Mouse (Mus musculus) ES-Bruce4 (cell line): ENCODE results near the gene Rnf222. TPM values are rescaled to one million over a fixed set of nuclear protein-coding genes. Genes with fewer than 3 reads are reported as not detected.
A peak's percentile ranks its signal among the peaks of the same experiment; 100 is the strongest.

Source experiments
- H3K27ac ChIP-seq: 2 replicates; pipeline ENCODE4 v1.5.1; 2012; ENCODE audit warnings: low read length, inconsistent platforms; ENCODE audit not compliant: insufficient read depth
- H3K27me3 ChIP-seq: 2 replicates; pipeline ENCODE4 v1.6.1; 2012; ENCODE audit warnings: mild to moderate bottlenecking, low read length, inconsistent platforms; ENCODE audit not compliant: control insufficient read depth, poor library complexity, insufficient read depth, severe bottlenecking
- H3K36me3 ChIP-seq: 2 replicates; pipeline ENCODE4 v1.6.1; 2012; ENCODE audit warnings: inconsistent platforms, mild to moderate bottlenecking, low read length, moderate library complexity; ENCODE audit not compliant: control insufficient read depth, poor library complexity, insufficient read depth, severe bottlenecking
- H3K4me1 ChIP-seq: one replicate; pipeline ENCODE4 v1.8.1; 2011; ENCODE audit warnings: low read length; ENCODE audit not compliant: control insufficient read depth, insufficient read depth
- H3K4me3 ChIP-seq: 2 replicates; pipeline ENCODE4 v1.5.1; 2011; ENCODE audit warnings: low read depth, mild to moderate bottlenecking, low read length
- H3K9ac ChIP-seq: 2 replicates; pipeline ENCODE4 v1.6.1; 2012; ENCODE audit warnings: low read depth, mild to moderate bottlenecking, inconsistent platforms; ENCODE audit not compliant: poor library complexity, severe bottlenecking
- H3K9me3 ChIP-seq: replicated peaks from 2 replicates; pipeline ENCODE4 v1.6.1; 2012; ENCODE audit warnings: mild to moderate bottlenecking, low read length, inconsistent platforms; ENCODE audit not compliant: control insufficient read depth, poor library complexity, insufficient read depth, severe bottlenecking
- CTCF ChIP-seq: IDR thresholded peaks from one replicate; pipeline ENCODE4 v1.8.1; 2011; ENCODE audit warnings: low read depth, low read length
- EP300 ChIP-seq: IDR thresholded peaks from 2 replicates; pipeline ENCODE4 v1.6.1; 2011; ENCODE audit warnings: low read depth, low read length; ENCODE audit not compliant: insufficient read depth
- POLR2A ChIP-seq: IDR thresholded peaks from one replicate; pipeline ENCODE4 v1.8.1; 2011; ENCODE audit warnings: low read length; ENCODE audit not compliant: insufficient read depth
- polyA plus RNA-seq: library from polyadenylated mRNA; stranded (reverse); fragments of >200 nt; gene quantifications from 2 replicates; pipeline ENCODE4 v1.2.4, GENCODE M21; 2011; ENCODE audit warnings: low read depth; ENCODE audit not compliant: missing spikeins, insufficient read depth, insufficient read length

Rnf222 gene
- polyA plus RNA-seq, 1 experiment: not detected

DNA sequence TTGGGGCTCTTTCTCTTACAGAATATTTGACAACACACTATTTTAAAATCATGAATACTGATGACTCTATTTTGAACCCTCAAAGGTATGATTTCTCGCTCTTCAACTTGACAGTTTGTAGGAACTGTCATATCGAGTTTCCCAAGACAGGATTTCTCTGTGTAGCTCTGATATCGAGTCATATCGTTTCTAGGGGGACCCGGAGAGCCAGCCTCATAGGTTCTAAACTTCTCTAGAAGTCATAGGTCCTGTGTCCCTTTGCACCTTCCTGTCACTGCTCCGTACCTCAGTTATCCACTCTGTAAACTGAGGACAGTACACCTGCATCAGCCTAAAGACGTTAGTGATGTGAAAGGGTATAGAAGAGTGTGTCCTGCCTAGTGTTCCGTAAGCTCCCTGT lies 11.5 kb downstream of the Rnf222 start:
- Histone ChIP-seq H3K4me3 (no peak overlapping the region), H3K9ac (no peak overlapping the region), H3K27me3 (no peaks in the 10 kb centered on the region), H3K9me3 (no peaks in the 10 kb centered on the region), H3K36me3 (peaks cover 30% of the 10 kb centered on the region), H3K27ac (no peak overlapping the region), H3K4me1 (no peaks in the 10 kb centered on the region)
- TF ChIP-seq EP300 (no peak), CTCF (no peak), POLR2A (no peak)

DNA sequence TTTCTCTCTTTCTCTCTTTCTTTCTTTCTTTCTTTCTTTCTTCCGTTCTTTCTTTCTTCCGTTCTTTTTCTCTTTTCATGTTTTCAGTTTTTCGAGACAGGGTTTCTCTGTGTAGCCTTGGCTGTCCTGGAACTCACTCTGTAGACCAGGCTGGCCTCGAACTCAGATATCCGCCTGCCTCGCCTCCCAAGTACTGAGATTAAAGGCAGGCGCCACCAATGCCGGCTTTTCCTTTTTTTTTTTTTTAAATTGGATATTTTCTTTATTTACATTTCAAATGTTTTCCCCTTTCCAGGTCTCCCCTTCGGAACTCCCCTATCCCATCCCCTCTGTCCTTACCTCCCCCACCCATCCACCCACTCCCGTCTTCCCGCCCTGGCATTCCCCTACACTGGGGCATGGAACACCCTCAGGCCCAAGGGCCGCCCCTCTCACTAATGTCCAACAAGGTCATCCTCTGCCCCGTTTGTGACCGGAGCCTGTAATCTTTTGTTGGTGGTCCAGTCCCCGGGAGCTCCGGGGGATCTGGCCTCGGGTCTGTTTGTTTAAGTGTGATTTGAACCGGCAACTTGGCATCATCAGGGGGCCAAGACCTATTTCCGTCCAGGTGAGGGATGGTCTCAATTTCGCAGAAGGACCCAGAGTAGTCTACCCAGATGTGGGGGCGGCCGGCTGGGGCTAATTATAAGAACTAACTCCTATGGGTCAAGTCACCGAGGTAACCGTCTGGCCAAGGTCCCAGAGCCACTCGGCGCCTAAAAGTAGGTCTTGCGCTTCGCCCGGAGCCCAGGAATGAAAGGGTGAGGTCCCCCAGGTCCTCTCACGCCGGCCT lies 12.4 kb downstream of the Rnf222 start:
- H3K27ac ChIP-seq: no peak overlapping the region
- H3K27me3 ChIP-seq: no peaks in the 10 kb centered on the region
- no peaks in the 10 kb centered on the region for H3K4me1 ChIP-seq
- no peaks in the 10 kb centered on the region for H3K9me3 ChIP-seq
- H3K4me3 ChIP-seq: peak overlapping the region; percentile 57
- H3K36me3 ChIP-seq: peaks cover 40% of the 10 kb centered on the region
- peak overlapping the region; percentile 53 for H3K9ac ChIP-seq
- no peak for TF ChIP-seq POLR2A
- no peak for TF ChIP-seq CTCF
- TF ChIP-seq EP300: no peak

DNA sequence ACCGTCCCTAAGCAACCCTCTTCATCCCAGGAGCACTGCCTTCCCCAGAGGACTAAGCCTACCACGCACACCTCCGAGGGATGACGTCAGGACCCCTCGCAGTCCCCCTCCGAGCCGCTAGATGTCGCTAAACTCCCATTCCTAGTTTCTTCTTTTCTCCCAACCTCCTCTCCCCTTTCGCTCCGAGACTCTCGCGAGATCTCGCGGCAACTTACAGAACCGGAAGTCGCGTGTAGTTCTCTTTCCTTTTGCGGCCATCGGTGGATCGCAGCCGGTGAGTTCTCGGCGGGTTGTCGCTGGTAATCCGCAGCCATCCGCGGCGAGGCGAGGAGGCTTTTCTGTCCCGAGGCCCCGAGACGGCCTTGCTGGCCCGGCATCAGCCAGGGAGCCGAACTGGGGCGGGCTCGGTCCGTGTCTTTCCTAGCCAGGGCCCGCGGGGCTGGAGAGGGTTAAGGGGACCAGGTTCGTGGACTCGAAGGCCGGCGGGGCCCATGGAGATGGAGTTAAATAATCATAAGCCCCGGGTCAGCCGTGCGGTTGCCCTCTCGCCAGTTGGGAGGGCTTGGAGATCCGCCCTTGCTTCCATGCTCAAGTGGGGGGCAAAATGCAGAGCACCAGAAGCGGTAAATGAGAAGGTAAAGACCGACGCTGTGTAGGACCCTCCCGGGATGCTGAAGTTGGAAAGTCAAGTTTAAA lies 13.1 kb downstream of the Rnf222 start, which contains the start of gene Rpl26:
Gene Rpl26 (plus strand): TSS at position 233 of the 696 bp plus-strand sequence.
- Histone ChIP-seq H3K9me3 (no peaks in the 10 kb centered on the region), H3K27ac (peak within 1 kb of the TSS; percentile 68), H3K27me3 (no peaks in the 10 kb centered on the region), H3K4me3 (peak within 1 kb of the TSS; percentile 95), H3K9ac (peak within 1 kb of the TSS; percentile 96), H3K4me1 (no peaks in the 10 kb centered on the region), H3K36me3 (peaks cover 47% of the 10 kb centered on the region)
- peak; percentile 86 for TF ChIP-seq CTCF
- TF ChIP-seq POLR2A: peak; percentile 88
- TF ChIP-seq EP300: no peak

DNA sequence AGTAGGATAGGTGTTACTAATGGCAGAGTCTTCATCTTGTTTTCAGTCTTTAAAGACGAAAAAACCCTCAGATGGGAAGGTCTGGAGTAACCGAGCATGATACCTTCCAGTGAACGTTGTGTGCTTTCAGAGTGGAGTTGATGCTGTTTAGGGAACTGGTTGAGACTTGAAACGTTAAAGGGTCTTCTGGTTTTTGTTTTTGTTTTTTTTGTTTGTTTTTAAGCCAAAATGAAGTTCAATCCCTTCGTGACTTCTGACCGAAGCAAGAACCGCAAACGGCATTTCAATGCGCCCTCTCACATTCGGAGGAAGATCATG lies 13.7 kb downstream of the Rnf222 start:
- Histone ChIP-seq H3K9ac (peak overlapping the region; percentile 96), H3K27ac (peak overlapping the region; percentile 68), H3K36me3 (peaks cover 50% of the 10 kb centered on the region), H3K4me3 (peak overlapping the region; percentile 95), H3K27me3 (no peaks in the 10 kb centered on the region), H3K9me3 (no peaks in the 10 kb centered on the region), H3K4me1 (no peaks in the 10 kb centered on the region)
- TF ChIP-seq CTCF: no peak
- no peak for TF ChIP-seq EP300
- no peak for TF ChIP-seq POLR2A

DNA sequence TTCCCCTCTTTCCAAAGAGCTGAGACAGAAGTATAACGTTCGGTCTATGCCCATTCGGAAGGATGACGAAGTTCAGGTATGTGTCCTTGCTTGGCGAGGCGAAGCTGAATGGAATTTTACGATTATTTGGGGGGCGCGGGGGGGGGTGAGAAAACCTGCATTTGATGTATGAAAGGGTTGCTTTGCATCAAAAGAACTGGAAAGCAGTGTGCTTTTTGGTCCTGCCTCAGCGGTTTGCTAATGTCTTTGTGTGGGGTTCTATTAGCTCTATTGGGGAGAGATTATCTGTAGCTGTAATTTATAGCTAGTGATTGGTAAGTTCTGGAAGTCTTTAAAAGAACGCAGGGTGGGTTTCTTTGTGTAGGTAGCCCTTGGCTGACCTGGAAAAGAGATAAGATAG lies 14.0 kb downstream of the Rnf222 start:
- TF ChIP-seq CTCF: no peak

DNA sequence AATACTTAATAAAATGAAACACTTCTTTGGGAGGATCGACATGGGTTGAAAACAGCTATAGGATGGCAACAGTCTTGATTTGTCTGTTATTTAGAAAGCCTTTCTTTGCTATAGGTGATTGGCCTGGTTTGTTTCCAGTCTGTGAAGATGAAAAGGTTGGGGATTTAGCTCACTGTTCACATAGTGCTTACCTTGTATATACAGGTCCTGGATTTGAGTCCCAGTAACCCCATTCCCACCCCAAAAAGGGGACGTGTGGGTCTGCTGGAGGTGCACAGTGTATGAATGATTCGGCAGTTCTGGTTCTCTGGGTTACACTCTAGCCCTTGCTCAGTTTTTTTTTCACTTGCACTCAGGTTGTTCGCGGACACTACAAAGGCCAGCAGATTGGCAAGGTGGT lies 14.5 kb downstream of the Rnf222 start:
- Histone ChIP-seq H3K9me3 (no peaks in the 10 kb centered on the region), H3K4me3 (peak overlapping the region; percentile 62), H3K4me1 (no peaks in the 10 kb centered on the region), H3K36me3 (peaks cover 52% of the 10 kb centered on the region), H3K9ac (peak overlapping the region; percentile 96), H3K27me3 (no peaks in the 10 kb centered on the region), H3K27ac (peak overlapping the region; percentile 68)
- no peak for TF ChIP-seq EP300
- TF ChIP-seq POLR2A: no peak
- no peak for TF ChIP-seq CTCF

More for the DNA sequence above, 14.0 kb downstream of the Rnf222 start:
- no peaks in the 10 kb centered on the region for H3K27me3 ChIP-seq
- H3K36me3 ChIP-seq: peaks cover 52% of the 10 kb centered on the region
- no peaks in the 10 kb centered on the region for H3K4me1 ChIP-seq
- H3K9me3 ChIP-seq: no peaks in the 10 kb centered on the region
- peak overlapping the region; percentile 68 for H3K27ac ChIP-seq
- peak overlapping the region; percentile 96 for H3K9ac ChIP-seq
- peak overlapping the region; percentile 95 for H3K4me3 ChIP-seq
